Mouse (Mus musculus): ENCODE data around the gene Tas1r3. TPM values are rescaled to one million over a fixed set of nuclear protein-coding genes. Genes with fewer than 3 reads are reported as not detected.

Gene Tas1r3
- total RNA-seq (2023), result 1 to 10 TPM; 2.7 to 2.8 TPM

GRCm38 (mm10) chr4:155863001-155863400 is at the start of gene Tas1r3:
Gene Tas1r3 (minus strand): TSS chr4:155863362.

GRCm38 (mm10) chr4:155891551-155892001 is 28.4 kb upstream of the Tas1r3 start, which contains the start of the genes Pusl1 and Acap3:
Gene Pusl1 (minus strand): TSS chr4:155891781.
Gene Acap3 (plus strand): TSS chr4:155891822.

GRCm38 (mm10) chr4:155869317-155870033 is 6.3 kb upstream of the Tas1r3 start, which contains the start of the genes Cptp and Ints11:
Gene Cptp (minus strand): TSS chr4:155869440.
Gene Ints11 (plus strand): TSS chr4:155869546.

GRCm38 (mm10) chr4:155846871-155847578 is 16.1 kb downstream of the Tas1r3 start, which contains the start of gene Dvl1:
Gene Dvl1 (plus strand): TSS chr4:155847402.

GRCm38 (mm10) chr4:155839483-155839910 is 23.7 kb downstream of the Tas1r3 start, which contains the start of gene Mxra8:
Gene Mxra8 (plus strand): TSS chr4:155839680.

GRCm38 (mm10) chr4:155831205-155831766 is 31.9 kb downstream of the Tas1r3 start, which contains the start of gene Aurkaip1:
Gene Aurkaip1 (plus strand): TSS chr4:155831272.

GRCm38 (mm10) chr4:155811929-155812664 is 51.1 kb downstream of the Tas1r3 start, which contains the start of gene Ccnl2:
Gene Ccnl2 (plus strand): TSS chr4:155812489.

Other genes starting within 250 kb of the Tas1r3 start
- gene Cdk11b, start 238.5 kb downstream of the Tas1r3 start, total RNA-seq (2023), result 100 to 1,000 TPM; 136 to 169 TPM
- gene Gm10563, start 218.0 kb downstream of the Tas1r3 start, total RNA-seq (2023), result not detected
- gene Mmp23, start 210.0 kb downstream of the Tas1r3 start, total RNA-seq (2023), result under 1 TPM in 1 of 2 experiments, not detected in 1; 0.52 TPM
- 10 to 100 TPM; 42.4 to 53.7 TPM for gene Mib2, start 194.2 kb downstream of the Tas1r3 start, total RNA-seq (2023)
- gene Fndc10, start 169.0 kb downstream of the Tas1r3 start, total RNA-seq (2023), result 1 to 10 TPM; 8.1 to 9.0 TPM
- 10 to 100 TPM; 85.5 to 85.9 TPM for gene Ssu72, start 158.6 kb downstream of the Tas1r3 start, total RNA-seq (2023)
- 1 to 10 TPM; 1.1 to 1.4 TPM for gene Tmem240, start 128.6 kb downstream of the Tas1r3 start, total RNA-seq (2023)
- gene Atad3a, start 102.3 kb downstream of the Tas1r3 start, total RNA-seq (2023), result 10 to 100 TPM; 54.6 to 56.0 TPM
- not detected for gene Vwa1, start 88.7 kb downstream of the Tas1r3 start, total RNA-seq (2023)
- not detected for gene Tmem88b, start 77.5 kb downstream of the Tas1r3 start, total RNA-seq (2023)
- not detected for gene Ankrd65, start 72.9 kb downstream of the Tas1r3 start, total RNA-seq (2023)
- 10 to 100 TPM; 46.5 to 54.4 TPM for gene Mrpl20, start 60.5 kb downstream of the Tas1r3 start, total RNA-seq (2023)
- 100 to 1,000 TPM; 225 to 247 TPM for gene Ccnl2, start 50.9 kb downstream of the Tas1r3 start, total RNA-seq (2023)
- 10 to 100 TPM; 85.7 to 88.9 TPM for gene Aurkaip1, start 32.1 kb downstream of the Tas1r3 start, total RNA-seq (2023)
- 1 to 10 TPM; 4.2 to 5.4 TPM for gene Mxra8, start 23.7 kb downstream of the Tas1r3 start, total RNA-seq (2023)
- gene Dvl1, start 16.0 kb downstream of the Tas1r3 start, total RNA-seq (2023), result 10 to 100 TPM; 75.5 to 75.8 TPM
- gene Cptp, start 6.1 kb upstream of the Tas1r3 start, total RNA-seq (2023), result 10 to 100 TPM; 11.5 to 12.6 TPM
- 10 to 100 TPM; 62.8 to 66.9 TPM for gene Ints11, start 6.2 kb upstream of the Tas1r3 start, total RNA-seq (2023)
- 10 to 100 TPM; 35.4 to 47.7 TPM for gene Pusl1, start 28.4 kb upstream of the Tas1r3 start, total RNA-seq (2023)
- gene Acap3, start 28.5 kb upstream of the Tas1r3 start, total RNA-seq (2023), result 10 to 100 TPM; 58.7 to 66.4 TPM
- gene Ube2j2, start 80.5 kb upstream of the Tas1r3 start, total RNA-seq (2023), result 100 to 1,000 TPM; 121 to 130 TPM
- 1 to 10 TPM; 6.3 to 7.8 TPM for gene C1qtnf12, start 99.0 kb upstream of the Tas1r3 start, total RNA-seq (2023)
- gene B3galt6, start 129.3 kb upstream of the Tas1r3 start, total RNA-seq (2023), result 1 to 10 TPM; 3.8 to 4.4 TPM
- gene Sdf4, start 129.5 kb upstream of the Tas1r3 start, total RNA-seq (2023), result 100 to 1,000 TPM; 204 to 233 TPM
- gene Tnfrsf4, start 150.5 kb upstream of the Tas1r3 start, total RNA-seq (2023), result 10 to 100 TPM; 25.0 to 30.6 TPM
- gene Tnfrsf18, start 162.8 kb upstream of the Tas1r3 start, total RNA-seq (2023), result 10 to 100 TPM; 45.0 to 65.5 TPM
- gene Ttll10, start 196.1 kb upstream of the Tas1r3 start, total RNA-seq (2023), result not detected
- 10 to 100 TPM; 41.6 to 44.0 TPM for gene 9430015G10Rik, start 246.6 kb upstream of the Tas1r3 start, total RNA-seq (2023)

Measured in T-cell, adult 66 days (primary cell).